Comparison of ENCODE assay signal across 8 mouse cellular contexts in genomic region chr6:119480706-119481331, GRCm38 (mm10). TPM values are rescaled to one million over a fixed set of nuclear protein-coding genes. Genes with fewer than 3 reads are reported as not detected.
DNase-seq lines count a peak whose midpoint lies in the region; ATAC-seq lines count a peak whose summit lies in the region.

No protein-coding gene starts in this region.

- H3K4me1 ChIP-seq in heart, embryonic 13.5 days, result peaks cover 68% of the 10 kb centered on the region
- H3K4me1 ChIP-seq in stomach, embryonic 14.5 days (ENCODE audit: control insufficient read depth, insufficient read depth, low read length), result peaks cover 28% of the 10 kb centered on the region

- peak overlapping the region; percentile 78 for H3K4me3 ChIP-seq in heart, embryonic 13.5 days
- H3K4me3 ChIP-seq in stomach, embryonic 14.5 days (ENCODE audit: low read depth, low read length), result peak overlapping the region; percentile 82

- peaks cover 18% of the 10 kb centered on the region for H3K36me3 ChIP-seq in heart, embryonic 13.5 days
- peaks cover 7% of the 10 kb centered on the region for H3K36me3 ChIP-seq in stomach, embryonic 14.5 days (ENCODE audit: control insufficient read depth, insufficient read depth, low read length)

- no peak for ATAC-seq in heart, embryonic 13.5 days (ENCODE audit: extremely low read depth, insufficient number of reproducible peaks, low FRiP score, low TSS enrichment)
- ATAC-seq in megakaryocyte-erythroid progenitor cell, adult 5-6 weeks (replicated peaks; ENCODE audit: low FRiP score, low TSS enrichment, poor library complexity, severe bottlenecking), result peak; percentile 35
- no peak for ATAC-seq in stomach, embryonic 14.5 days (ENCODE audit: insufficient number of reproducible peaks, insufficient read depth, low FRiP score, low read depth)

- peak overlapping the region; percentile 98 for H3K27ac ChIP-seq in heart, embryonic 13.5 days (replicated peaks)
- no peak overlapping the region for H3K27ac ChIP-seq in stomach, embryonic 14.5 days (ENCODE audit: low read length)

- H3K9me3 ChIP-seq in heart, embryonic 13.5 days, result no peaks in the 10 kb centered on the region
- H3K9me3 ChIP-seq in stomach, embryonic 14.5 days (ENCODE audit: control insufficient read depth, low read depth, low read length), result no peaks in the 10 kb centered on the region

- WGBS in heart, embryonic 13.5 days, result 1% methylated on average over 31 of the region's 33 CpGs
- WGBS in stomach, embryonic 14.5 days, result 1% methylated on average over 33 of the region's 33 CpGs

- no peaks in the 10 kb centered on the region for H3K27me3 ChIP-seq in heart, embryonic 13.5 days (replicated peaks)
- no peaks in the 10 kb centered on the region for H3K27me3 ChIP-seq in stomach, embryonic 14.5 days (ENCODE audit: control insufficient read depth, insufficient read depth, low read length)

- DNase-seq in A20 (ENCODE audit: low read depth, low spot score) (peak; percentile 70), ES-CJ7 (ENCODE audit: low read depth, low spot score) (peak; percentile 40)
- peak; percentile 22 to 50 for DNase-seq in cerebellum, postnatal 36 days
- DNase-seq in layer of hippocampus, postnatal 10 days (ENCODE audit: low spot score in 2 of 2), result peak; percentile 46 to 57
- no peak for DNase-seq in ovary, postnatal 14 days (ENCODE audit: low spot score)

- peak overlapping the region; percentile 96 for H3K4me2 ChIP-seq in heart, embryonic 13.5 days
- H3K4me2 ChIP-seq in stomach, embryonic 14.5 days (replicated peaks; ENCODE audit: low read depth, low read length), result peak overlapping the region; percentile 100

- peak overlapping the region; percentile 95 for H3K9ac ChIP-seq in heart, embryonic 13.5 days
- peak overlapping the region; percentile 81 for H3K9ac ChIP-seq in stomach, embryonic 14.5 days (replicated peaks; ENCODE audit: low read depth, low read length)

RNA-seq across cellular contexts. Expression of gene Fbxl14, which starts 1.4 kb away (rescaled TPM):
- polyA plus RNA-seq in heart, embryonic 13.5 days (2015; fragmentation: Nextera tagmentation; extraction: Ambion mirVana), result 2.8 and 3.0 TPM in 2 replicates
- 10 to 100 TPM; 21.8 to 24.0 TPM for total RNA-seq in layer of hippocampus, postnatal 10 days (2021)
- 31.8 and 40.4 TPM in 2 replicates for total RNA-seq in megakaryocyte-erythroid progenitor cell, adult 5-6 weeks (2014; fragmentation: Nextera tagmentation)
- 39.9 and 41.0 TPM in 2 replicates for total RNA-seq in megakaryocyte-erythroid progenitor cell, adult 5-6 weeks (2017)
- 5.3 and 6.0 TPM in 2 replicates for polyA plus RNA-seq in stomach, embryonic 14.5 days (2014; fragmentation: Nextera tagmentation; extraction: Ambion mirVana)
